Mouse (Mus musculus): ENCODE results near the gene Rptor.

- no peak for TF ChIP-seq EP300 (IDR thresholded peaks at IDR 0.05; ENCODE audit: low read depth)
- TF ChIP-seq CTCF (IDR thresholded peaks at IDR 0.05; ENCODE audit: low read depth) = peak; percentile 95
Observed at GRCm38 (mm10) chr11:119919897-119920296, 317.2 kb downstream of the Rptor start.
